Mouse (Mus musculus) lung, embryonic 14.5 days (tissue): ENCODE data around the gene Olfr23. TPM values are rescaled to one million over a fixed set of nuclear protein-coding genes. Genes with fewer than 3 reads are reported as not detected.
"Not testable (repeated sequence)": the region's sequence is repeated elsewhere in the genome, so short reads cannot be mapped to it uniquely, and the experiment has no call there.

Source experiments
- ATAC-seq: fragments of 200-750 bp; cut with Nextera tagmentation; 2 replicates; pipeline ENCODE4 v1.8.0; 2017; ENCODE audit warnings: mild to moderate bottlenecking, moderate TSS enrichment, moderate library complexity; ENCODE audit not compliant: insufficient read depth
- DNase-seq: peaks from one replicate; pipeline ENCODE4 v3.0.0-alpha.2; 2015
- H3K27ac ChIP-seq: fragments of 300-500 bp; sonication (generic); 2 replicates; pipeline ENCODE4 v1.5.1; 2014; ENCODE audit warnings: low read depth, mild to moderate bottlenecking, moderate library complexity
- H3K27me3 ChIP-seq: fragments of 300-500 bp; sonication (generic); 2 replicates; pipeline ENCODE4 v1.6.1; 2014; ENCODE audit warnings: low read length, control low read depth; ENCODE audit not compliant: insufficient read depth
- H3K36me3 ChIP-seq: fragments of 300-500 bp; sonication (generic); 2 replicates; pipeline ENCODE4 v1.6.1; 2014; ENCODE audit warnings: control low read depth; ENCODE audit not compliant: insufficient read depth
- H3K4me1 ChIP-seq: fragments of 300-500 bp; sonication (generic); 2 replicates; pipeline ENCODE4 v1.6.1; 2014; ENCODE audit warnings: antibody characterized with exemption, control low read depth; ENCODE audit not compliant: insufficient read depth
- H3K4me2 ChIP-seq: fragments of 300-500 bp; sonication (generic); 2 replicates; pipeline ENCODE4 v1.6.1; 2014; ENCODE audit warnings: mild to moderate bottlenecking
- H3K4me3 ChIP-seq: fragments of 300-500 bp; sonication (generic); 2 replicates; pipeline ENCODE4 v1.5.1; 2014; ENCODE audit warnings: low read depth, low read length
- H3K9ac ChIP-seq: fragments of 300-500 bp; sonication (generic); 2 replicates; pipeline ENCODE4 v1.6.1; 2014
- H3K9me3 ChIP-seq: fragments of 300-500 bp; sonication (generic); 2 replicates; pipeline ENCODE4 v1.6.1; 2016; ENCODE audit warnings: low read depth, low read length, control low read depth
- CTCF ChIP-seq: IDR thresholded peaks from 2 replicates; pipeline ENCODE4 v1.5.1; 2016; ENCODE audit warnings: antibody characterized with exemption, low read depth
- WGBS: fragments of 180-500 bp; shearing (Covaris S2); extraction: QIAGEN DNeasy Blood & Tissue Kit; methylation state at CpG from one replicate; pipeline ENCODE4 v1.1.7; 2014; 5-methylcytosine and 5-hydroxymethylcytosine counted together
- polyA plus RNA-seq: library from polyadenylated mRNA; unstranded; fragments of >200 nt; fragmentation: Nextera tagmentation; extraction: Ambion mirVana; gene quantifications from 2 replicates; pipeline ENCODE4 v1.2.1, GENCODE M21; 2014

Olfr23 gene
- not detected in 2 replicates for polyA plus RNA-seq

GRCm38 (mm10) chr11:73936377-73936776 is at the start of gene Olfr23:
Gene Olfr23 (plus strand): TSS chr11:73936677.
- Histone ChIP-seq H3K4me3 (no peak within 1 kb of the TSS), H3K9me3 (no peaks in the 10 kb centered on the region), H3K9ac (no peak within 1 kb of the TSS), H3K27me3 (no peaks in the 10 kb centered on the region), H3K4me1 (no peaks in the 10 kb centered on the region), H3K4me2 (no peak within 1 kb of the TSS), H3K27ac (no peak within 1 kb of the TSS), H3K36me3 (no peaks in the 10 kb centered on the region)
- DNase-seq (no peak), ATAC-seq (no peak)
- TF ChIP-seq CTCF = no peak

- no peak for TF ChIP-seq CTCF
- 76% methylated on average over 1 of the region's 1 CpGs for WGBS
- no peak within 1 kb of the TSS for H3K27ac ChIP-seq
Measured at GRCm38 (mm10) chr11:73890671-73891070, 45.8 kb upstream of the Olfr23 start, which contains the start of gene Olfr394. Gene Olfr394 (minus strand): TSS chr11:73890771.

GRCm38 (mm10) chr11:73909199-73909598 is 27.3 kb upstream of the Olfr23 start, which contains the start of gene Olfr395:
Gene Olfr395 (minus strand): TSS chr11:73909299.
- WGBS = 72% methylated on average over 4 of the region's 4 CpGs
- ATAC-seq, H3K9ac ChIP-seq, H3K4me2 ChIP-seq, H3K9me3 ChIP-seq, H3K36me3 ChIP-seq, H3K27me3 ChIP-seq, H3K4me3 ChIP-seq, H3K27ac ChIP-seq, DNase-seq, H3K4me1 ChIP-seq: not testable (repeated sequence)

More at GRCm38 (mm10) chr11:73890671-73891070, 45.8 kb upstream of the Olfr23 start, which contains the start of gene Olfr394:
- no peak within 1 kb of the TSS for H3K4me3 ChIP-seq
- no peak for ATAC-seq
- no peaks in the 10 kb centered on the region for H3K36me3 ChIP-seq
- H3K9ac ChIP-seq = no peak within 1 kb of the TSS
- H3K4me2 ChIP-seq = no peak within 1 kb of the TSS
- no peaks in the 10 kb centered on the region for H3K4me1 ChIP-seq
- no peaks in the 10 kb centered on the region; the same call in 1 of the 2 replicates for H3K9me3 ChIP-seq
- DNase-seq = no peak
- H3K27me3 ChIP-seq = no peaks in the 10 kb centered on the region

GRCm38 (mm10) chr11:73960517-73960916 is 24.0 kb downstream of the Olfr23 start, which contains the start of gene Olfr397:
Gene Olfr397 (plus strand): TSS chr11:73960817.
- Histone ChIP-seq H3K4me2 (no peak within 1 kb of the TSS), H3K27ac (no peak within 1 kb of the TSS), H3K27me3 (no peaks in the 10 kb centered on the region), H3K4me1 (no peaks in the 10 kb centered on the region), H3K9ac (no peak within 1 kb of the TSS), H3K4me3 (no peak within 1 kb of the TSS), H3K9me3 (no peaks in the 10 kb centered on the region), H3K36me3 (no peaks in the 10 kb centered on the region)
- TF ChIP-seq CTCF = no peak
- ATAC-seq (no peak), DNase-seq (no peak)
- WGBS = 60% methylated on average over 1 of the region's 1 CpGs

GRCm38 (mm10) chr11:73990307-73990706 is 53.8 kb downstream of the Olfr23 start, which contains the start of gene Olfr398:
Gene Olfr398 (minus strand): TSS chr11:73990407.
- Histone ChIP-seq H3K27ac (no peak within 1 kb of the TSS), H3K9me3 (no peaks in the 10 kb centered on the region; the same call in 1 of the 2 replicates), H3K4me3 (no peak within 1 kb of the TSS), H3K36me3 (no peaks in the 10 kb centered on the region), H3K4me2 (no peak within 1 kb of the TSS), H3K9ac (no peak within 1 kb of the TSS), H3K4me1 (no peaks in the 10 kb centered on the region), H3K27me3 (no peaks in the 10 kb centered on the region)
- DNase-seq (no peak), ATAC-seq (no peak)
- TF ChIP-seq CTCF = no peak

Other genes with a start within 250 kb of the Olfr23 start
- gene Zfp735, start 247.9 kb upstream of the Olfr23 start, polyA plus RNA-seq = not detected in 2 replicates
- not detected in 2 replicates for gene Olfr389, start 156.0 kb upstream of the Olfr23 start, polyA plus RNA-seq
- not detected in 2 replicates for gene Olfr390, start 153.7 kb upstream of the Olfr23 start, polyA plus RNA-seq
- gene Olfr391-ps, start 133.6 kb upstream of the Olfr23 start, polyA plus RNA-seq = not detected in 2 replicates
- not detected in 2 replicates for gene Olfr392, start 119.6 kb upstream of the Olfr23 start, polyA plus RNA-seq
- not detected in 2 replicates for gene Olfr393, start 85.2 kb upstream of the Olfr23 start, polyA plus RNA-seq
- gene Olfr394, start 45.9 kb upstream of the Olfr23 start, polyA plus RNA-seq = not detected in 2 replicates
- gene Olfr395, start 27.4 kb upstream of the Olfr23 start, polyA plus RNA-seq = not detected in 2 replicates
- gene Olfr397, start 24.1 kb downstream of the Olfr23 start, polyA plus RNA-seq = not detected in 2 replicates
- not detected in 2 replicates for gene Olfr398, start 53.7 kb downstream of the Olfr23 start, polyA plus RNA-seq
- gene Olfr139, start 119.9 kb downstream of the Olfr23 start, polyA plus RNA-seq = not detected in 2 replicates
- gene Olfr399, start 119.9 kb downstream of the Olfr23 start, polyA plus RNA-seq = not detected in 2 replicates
- not detected in 2 replicates for gene Zfp616, start 133.3 kb downstream of the Olfr23 start, polyA plus RNA-seq
- not detected in 2 replicates for gene Olfr401, start 177.0 kb downstream of the Olfr23 start, polyA plus RNA-seq
- not detected in 2 replicates for gene Olfr402, start 216.9 kb downstream of the Olfr23 start, polyA plus RNA-seq
- gene Olfr403, start 249.6 kb downstream of the Olfr23 start, polyA plus RNA-seq = not detected in 2 replicates